Mouse (Mus musculus): ENCODE results near the gene Them4.
"Not testable (repeated sequence)": the region's sequence is repeated elsewhere in the genome, so short reads cannot be mapped to it uniquely, and the experiment has no call there.

The Them4 gene

DNA sequence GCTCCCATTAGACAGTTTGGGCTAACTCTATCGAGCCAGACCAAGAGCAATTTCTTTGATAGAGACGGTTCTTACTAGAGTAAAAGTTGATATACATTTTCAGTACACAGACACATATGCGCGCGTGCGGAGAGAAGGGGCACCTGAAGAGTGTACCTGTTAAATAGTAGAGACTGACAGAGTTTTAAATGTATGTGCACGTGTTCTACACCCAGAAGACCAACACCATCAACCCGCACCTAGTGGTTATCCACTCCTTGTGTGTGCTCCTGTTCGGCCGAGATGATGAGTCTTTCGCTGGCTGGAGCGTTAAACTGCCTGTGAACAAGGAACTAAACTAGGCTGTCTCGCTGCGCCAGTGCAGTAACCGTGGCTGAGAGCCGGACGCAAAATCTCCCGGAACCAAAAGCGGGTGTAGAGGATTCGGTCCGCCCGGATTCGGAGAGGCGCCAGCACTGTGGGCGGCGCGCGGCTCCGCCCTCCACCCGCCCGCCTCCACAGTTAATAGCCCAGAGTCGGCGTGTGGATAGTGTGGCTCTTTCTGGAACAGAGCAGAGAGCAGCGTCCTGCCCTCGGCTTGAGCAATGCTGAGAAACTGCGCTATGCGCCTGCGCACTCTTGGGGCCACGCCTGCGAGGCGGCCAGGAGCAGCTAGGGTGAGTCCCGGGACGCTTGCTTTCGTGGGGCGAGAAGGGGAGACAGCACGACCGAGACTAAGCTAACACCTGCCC is at the start of gene Them4:
Gene Them4, plus strand, starts transcription at position 457 of the 731 bp plus-strand sequence.
- DNase-seq, result peak; percentile 97

DNA sequence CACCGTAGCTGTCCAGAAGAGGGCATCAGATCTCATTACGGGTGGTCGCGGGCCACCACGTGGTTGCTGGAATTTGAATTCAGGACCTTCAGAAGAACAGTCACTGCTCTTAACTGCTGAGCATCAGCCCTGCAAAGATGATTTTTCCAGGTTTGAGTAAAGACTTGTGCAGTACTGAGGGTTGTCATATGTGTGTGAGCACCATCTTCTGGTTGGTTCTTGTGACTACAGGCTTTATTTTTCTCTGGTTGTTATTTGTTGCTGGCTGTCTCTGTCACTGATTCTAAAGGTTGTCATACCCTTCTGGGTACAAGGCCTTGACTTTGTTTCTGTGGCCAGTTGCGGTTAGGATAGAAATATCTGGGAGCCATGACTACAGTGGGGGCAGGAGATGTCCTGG is 49.3 kb upstream of the Them4 start:
- no peak for DNase-seq

DNA sequence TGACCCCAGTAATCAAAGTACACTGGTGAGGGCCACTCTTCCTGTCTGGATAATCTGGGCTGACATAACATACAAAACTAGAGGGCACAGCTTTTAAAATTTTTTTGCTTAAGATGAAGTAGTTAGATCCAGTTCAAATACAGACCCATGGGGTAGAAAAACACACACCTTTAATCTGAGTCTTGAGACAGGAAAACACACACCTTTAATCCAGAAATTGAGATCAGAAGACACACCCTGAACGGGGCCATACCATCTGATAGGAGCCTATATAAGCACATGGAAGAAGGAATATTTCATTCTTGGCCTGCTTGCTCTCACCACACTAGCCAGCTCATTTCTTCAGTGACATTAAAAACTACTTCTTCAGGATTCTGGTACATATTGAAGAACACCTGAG is 46.2 kb upstream of the Them4 start, which contains the start of gene Gm4778:
Gene Gm4778, plus strand, starts transcription at position 301 of the 400 bp plus-strand sequence.
- DNase-seq, result not testable (repeated sequence)

DNA sequence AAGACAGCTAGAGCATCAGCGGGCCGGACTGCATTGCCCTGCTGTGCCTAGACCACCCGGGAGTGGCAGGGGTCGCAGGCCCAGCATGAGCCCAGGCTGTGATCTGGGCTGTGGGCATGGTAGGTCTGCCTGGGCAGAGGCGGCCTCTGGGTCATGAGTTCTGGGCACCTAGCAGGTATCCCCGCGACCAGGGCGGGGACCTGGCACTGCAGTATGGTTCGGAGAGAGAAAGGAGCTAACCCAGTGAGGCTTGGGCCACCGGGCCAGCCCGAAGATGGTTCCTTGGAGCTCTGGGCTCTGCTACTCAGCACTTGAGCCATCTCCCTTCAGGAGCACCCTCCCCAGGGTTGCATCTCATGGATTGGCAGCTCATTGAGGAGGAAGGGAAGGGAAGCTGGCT is 33.9 kb upstream of the Them4 start:
- no peak for DNase-seq

DNA sequence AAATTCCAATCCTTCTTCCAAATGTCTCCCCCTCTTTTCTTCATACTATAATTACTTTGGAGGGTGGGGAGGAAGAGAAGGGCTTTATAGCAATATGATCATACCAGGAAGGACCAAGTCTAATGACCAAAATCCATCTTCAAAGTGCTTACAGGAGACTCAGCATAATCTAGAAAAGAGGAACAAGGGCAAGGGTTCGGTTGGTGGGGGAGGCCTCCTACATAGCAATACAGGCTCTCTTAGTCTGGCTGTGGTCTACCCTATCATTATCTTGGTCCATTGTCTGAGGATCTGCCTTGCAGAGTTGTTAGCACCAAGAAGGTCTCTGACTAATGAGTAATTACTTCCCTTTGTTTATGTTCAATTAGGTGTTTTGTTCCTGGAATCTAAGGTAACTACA is 4.4 kb upstream of the Them4 start:
- DNase-seq, result no peak

DNA sequence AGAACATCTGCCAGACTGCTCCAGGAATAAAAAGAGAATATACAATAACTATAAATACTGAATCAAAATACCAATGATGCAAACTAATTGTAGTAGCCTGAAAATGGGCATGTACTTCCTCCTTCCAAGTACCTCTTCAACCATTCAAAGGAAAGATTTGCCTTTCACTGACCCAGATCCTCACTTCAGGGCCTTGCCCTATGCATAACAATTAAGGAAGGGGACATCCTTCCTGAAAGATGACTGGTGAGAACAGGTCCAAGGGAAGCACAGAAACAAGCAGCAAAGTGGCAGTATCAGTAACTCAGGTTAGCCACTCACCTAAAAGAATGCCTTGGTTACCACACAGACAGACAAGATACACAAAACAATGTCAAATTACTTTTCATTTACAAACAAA is 2.9 kb upstream of the Them4 start:
- DNase-seq, result no peak

DNA sequence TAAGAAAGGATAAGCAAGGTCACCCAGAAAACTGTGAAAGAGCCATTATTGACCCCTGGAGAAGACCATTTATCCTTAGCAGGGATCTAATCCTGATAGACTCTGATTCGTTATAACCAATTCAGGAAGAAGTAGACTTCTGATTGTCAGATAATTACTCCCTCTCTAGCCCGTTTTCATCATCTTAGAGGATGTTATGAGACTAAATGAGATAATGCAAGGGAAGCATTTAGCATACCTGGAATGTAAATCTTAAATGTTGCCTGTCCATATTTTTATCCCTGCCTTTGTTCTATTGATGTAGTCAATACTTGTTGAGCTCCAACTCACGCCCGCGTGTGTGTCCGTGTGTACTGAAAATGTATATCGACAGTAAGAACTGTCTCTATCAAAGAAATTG is 602 bp downstream of the Them4 start:
- no peak for DNase-seq

DNA sequence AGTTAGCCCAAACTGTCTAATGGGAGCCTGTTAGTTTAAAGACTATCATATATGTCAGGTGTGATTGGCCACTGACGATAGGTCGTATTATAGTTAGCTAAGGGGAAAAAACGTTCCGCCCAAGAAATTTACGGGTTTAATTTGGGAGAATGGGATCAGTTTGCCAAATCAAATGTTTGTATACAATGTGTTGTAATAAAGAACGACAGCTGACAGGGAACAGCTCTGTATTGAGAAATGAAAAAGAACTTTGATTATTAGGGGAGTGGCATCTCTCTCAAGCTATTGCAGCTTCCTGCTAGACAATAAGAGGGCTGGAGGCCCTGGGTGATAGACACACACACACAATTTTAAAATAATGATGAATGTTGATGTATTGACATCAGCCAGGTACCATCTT is 1.0 kb downstream of the Them4 start:
- DNase-seq, result no peak

DNA sequence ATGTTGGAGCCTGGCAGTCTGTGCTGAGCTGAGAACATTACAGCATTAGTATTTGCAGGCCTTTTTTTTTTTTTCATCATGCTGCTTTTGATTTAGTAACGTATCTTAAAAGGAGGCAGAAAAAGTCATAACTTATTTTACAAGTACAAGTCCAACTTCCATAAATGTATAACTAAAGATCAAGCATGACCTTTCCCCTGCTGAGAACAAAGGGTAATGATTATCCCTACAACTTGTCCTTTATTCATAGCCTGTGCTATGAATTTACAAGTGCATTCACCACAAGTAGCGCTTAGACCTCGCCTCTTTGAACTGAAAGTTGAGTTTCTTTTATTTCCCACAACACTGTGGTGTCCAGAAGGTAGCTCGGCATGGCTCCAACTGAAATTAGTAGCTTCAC is 1.5 kb downstream of the Them4 start:
- no peak for DNase-seq

DNA sequence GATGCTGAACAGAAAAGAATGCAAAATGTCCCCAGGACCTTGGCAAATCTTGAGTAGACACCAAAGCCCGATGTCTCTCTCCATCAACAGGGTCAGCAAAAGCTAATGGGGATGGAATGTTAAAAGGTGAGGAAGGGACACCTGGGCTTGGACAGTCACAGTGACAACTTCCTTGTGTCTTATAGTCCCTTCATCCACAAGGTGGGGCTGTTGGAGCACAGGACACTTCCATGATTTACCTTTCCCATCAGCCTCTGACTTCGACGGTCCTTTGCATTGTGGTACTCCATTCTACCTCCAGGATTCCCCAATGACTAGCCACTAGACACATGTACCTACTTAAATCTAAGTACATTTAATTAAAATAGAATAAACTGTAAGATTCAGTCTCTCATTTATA is 18.8 kb downstream of the Them4 start:
- DNase-seq, result peak; percentile 17

DNA sequence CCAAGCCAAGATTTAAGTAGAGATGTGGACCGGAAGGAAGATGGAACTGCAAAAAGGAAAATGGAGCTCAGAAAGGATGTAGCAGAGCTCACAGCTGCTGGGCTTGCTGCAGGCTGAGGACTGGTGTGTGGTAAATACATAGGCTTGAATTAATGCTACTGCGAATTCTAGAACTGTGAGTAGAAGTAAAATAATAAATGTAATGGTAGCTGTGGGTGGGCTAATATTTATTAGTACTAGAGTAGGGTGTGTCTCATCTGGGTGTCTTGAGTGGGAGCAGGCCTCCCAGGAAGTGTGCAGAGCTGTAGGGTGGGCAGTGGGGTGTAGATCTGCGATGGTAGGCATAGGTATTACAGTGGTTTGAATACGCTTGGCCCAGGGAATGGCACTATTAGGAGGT is 24.6 kb downstream of the Them4 start:
- no peak for DNase-seq

DNA sequence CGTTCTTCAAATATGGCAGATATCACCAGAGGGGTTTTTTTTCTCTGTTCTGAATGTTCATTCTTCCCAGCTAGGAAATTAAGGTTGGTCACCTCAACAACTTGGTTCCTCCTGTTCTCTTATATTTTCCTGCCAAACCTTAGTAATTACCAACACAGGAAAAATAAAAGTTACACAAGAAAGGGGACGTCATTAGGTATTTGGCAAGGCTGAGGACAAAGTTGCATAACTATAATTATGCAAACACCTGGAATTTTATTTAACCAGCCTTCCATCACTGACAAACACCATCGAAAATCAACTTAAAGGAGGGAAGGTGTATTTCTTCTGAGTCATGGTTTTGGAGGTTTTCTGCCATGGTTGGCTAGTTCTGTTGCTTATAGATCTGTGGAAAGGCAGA is 28.6 kb downstream of the Them4 start:
- no peak for DNase-seq

DNA sequence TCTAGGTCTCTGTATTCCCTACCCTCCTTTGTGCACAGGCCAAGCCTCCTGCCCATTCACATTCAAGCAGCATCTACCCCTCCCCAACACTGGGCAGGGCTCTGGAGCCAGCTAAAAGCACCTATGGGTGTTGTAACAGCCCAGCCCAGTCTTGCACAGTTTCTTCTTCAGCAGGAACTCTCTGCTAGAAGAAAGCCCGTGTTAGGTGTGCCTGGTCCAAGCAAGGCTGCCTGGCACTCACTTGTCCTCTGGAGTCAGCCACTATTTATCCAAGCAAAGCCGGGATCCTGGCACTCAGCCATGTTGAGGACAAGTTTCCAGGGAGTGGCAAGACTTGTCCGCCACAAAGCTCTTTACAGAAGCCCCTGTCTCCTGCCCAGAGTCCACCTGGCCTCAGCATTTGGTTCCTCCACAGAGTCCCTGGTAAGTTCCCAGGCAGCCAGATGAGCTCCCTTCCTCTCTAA is 32.1 kb downstream of the Them4 start, which contains the start of gene Them5:
Gene Them5, plus strand, starts transcription at position 141 of the 464 bp plus-strand sequence.
- peak; percentile 42 for DNase-seq

DNA sequence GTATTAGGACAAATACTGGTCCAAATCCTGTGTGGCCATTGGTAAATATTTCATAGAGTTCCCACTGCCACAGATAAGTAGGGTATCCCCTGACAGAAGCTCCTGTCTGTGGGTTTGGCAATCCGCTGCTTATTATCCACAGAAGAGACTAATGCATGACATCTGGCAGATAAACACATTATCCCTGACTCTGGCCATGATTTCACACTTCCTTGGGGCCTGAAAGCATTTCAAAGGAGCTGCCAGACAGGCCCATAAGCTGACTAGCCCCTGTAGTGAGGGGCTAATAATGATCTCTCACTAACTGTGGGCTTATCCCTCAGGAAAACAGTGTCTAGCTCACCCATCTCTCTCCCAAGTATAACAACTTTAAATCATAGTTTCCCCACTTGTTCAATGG is 32.7 kb downstream of the Them4 start:
- no peak for DNase-seq

DNA sequence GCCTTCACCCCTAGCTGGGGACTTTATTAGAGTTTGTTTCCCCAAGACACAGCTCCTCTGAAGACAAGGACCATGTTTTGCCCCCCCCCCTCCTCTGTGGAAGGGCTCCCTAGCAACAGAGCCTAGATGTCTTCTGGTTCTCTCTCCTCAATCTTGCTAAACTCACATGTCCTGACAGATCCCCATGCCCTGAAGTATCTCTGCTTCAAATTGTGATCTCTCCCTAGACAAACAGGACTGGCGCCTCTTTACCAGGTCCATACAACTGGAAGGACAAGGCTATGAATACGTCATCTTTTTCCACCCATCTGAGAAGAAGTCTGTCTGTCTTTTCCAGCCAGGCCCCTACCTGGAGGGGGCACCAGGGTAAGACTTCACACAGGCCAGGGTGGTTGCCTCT is 34.3 kb downstream of the Them4 start:
- no peak for DNase-seq

DNA sequence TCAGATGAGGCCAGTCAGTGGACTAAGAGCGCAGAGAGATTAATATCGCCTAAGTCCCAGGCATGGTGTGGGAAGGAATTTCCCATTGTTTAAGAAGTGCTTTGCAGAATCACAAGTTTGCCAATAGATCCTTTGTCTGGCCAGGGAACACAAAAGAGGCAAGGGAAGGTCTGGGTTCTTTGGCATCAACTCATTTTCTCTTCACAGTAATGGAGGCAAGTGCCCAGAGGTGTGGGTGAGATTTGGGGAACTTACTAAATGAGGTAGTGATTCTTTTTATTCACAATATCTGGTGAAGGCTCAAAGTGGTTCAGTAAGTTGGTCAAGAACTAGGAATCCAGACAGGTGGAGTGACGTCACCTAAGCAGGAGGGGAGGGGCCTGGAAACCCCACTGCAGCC is 35.0 kb downstream of the Them4 start:
- DNase-seq, result no peak

DNA sequence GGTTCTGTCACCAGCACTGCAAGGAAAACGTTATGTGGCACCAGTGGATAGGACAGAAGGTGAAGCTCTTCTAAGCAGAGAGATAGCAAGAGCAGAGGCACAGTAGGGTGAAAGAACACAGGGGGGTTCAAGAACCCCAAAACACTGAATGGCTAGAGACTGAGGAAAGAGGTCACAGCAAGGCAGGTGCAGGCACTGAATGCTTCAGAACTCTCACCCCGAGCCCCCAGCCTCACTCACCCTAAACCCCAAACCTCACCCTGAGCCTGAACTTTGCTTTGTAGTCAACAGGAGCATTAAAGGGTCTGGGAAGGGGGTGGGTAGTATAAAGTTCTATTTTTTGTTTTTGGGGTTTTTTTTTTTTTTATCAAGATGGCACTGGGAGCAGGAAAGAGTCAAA is 38.3 kb downstream of the Them4 start:
- DNase-seq, result no peak

DNA sequence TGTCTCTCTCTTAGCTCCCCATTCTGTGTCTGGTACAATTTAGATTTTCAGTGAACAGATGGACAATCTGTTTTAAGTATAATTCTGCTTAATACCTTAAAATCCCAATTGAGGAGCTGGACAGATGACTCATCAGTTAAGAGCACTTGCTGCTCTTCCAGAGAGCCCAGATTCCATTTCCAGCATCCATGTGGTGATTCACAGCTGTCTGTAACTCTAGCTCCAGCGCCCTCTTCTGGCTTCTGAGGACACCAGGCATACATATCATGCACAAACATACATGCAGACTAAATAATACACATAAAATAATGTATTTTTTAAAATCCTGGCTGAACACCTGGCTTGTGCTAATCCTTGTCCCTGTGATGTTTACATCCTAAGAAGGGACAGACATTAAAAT is 50.9 kb downstream of the Them4 start:
- DNase-seq, result peak; percentile 30

DNA sequence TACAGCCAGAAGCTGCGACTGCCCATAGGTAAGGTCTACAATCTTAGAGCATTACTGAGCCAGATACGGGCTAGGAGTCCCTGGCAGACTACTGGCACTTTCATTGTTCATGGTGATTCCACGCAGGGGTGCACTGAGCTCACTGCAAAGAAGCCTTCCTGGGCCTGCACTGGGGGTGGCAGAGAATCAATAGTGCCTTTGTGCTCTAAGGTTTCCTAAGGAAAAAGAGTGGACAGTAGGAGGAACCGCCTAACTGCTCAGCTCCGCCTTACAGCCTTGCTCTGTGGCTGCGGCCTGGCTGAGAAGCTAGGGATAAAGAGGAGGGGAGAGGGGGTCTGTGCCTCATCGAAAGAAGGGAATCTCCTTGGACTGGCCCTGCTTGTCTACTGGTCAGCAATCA is 52.2 kb downstream of the Them4 start, which contains the start of gene C2cd4d:
Gene C2cd4d, plus strand, starts transcription at position 301 of the 400 bp plus-strand sequence.
- DNase-seq, result no peak

DNA sequence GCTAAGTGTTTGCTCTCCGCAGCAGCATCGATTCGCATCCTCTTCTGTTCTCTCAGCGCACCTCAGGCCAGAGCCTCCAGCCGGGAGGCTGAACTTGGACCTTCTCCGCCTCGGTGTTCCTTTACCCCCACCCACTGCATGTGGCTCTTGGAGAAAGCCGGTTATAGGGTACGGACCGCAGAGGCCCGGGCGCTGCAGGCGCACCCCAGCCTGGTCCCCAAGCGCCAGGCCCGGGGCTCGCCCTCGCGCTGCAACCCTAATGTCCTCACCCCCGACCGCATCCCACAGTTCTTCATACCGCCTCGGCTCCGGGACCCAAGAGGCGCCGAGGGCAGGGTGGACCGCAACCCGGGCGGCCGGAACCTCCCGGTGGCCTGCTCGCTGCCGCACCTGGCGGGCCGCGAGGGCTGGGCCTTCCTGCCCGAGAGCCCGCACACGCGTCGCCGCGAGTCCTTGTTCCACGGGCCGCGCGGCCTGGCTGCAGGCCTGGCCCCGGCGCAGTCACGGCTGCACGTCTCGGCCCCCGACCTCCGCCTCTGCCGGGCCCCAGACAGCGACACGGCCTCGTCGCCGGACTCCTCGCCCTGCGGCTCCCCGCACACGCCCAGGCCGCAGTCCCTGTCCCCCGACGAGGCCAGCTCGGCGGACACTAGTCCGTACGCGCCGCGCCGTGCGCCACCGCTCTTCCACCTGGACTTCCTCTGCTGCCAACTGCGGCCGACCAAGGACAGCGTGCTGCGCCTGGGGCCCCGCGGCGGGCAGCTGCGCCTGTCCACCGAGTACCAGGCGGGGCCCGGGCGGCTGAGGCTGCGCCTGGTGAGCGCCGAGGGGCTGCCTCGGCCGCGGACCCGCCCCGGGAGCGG is 53.6 kb downstream of the Them4 start:
- DNase-seq, result peak; percentile 61

DNA sequence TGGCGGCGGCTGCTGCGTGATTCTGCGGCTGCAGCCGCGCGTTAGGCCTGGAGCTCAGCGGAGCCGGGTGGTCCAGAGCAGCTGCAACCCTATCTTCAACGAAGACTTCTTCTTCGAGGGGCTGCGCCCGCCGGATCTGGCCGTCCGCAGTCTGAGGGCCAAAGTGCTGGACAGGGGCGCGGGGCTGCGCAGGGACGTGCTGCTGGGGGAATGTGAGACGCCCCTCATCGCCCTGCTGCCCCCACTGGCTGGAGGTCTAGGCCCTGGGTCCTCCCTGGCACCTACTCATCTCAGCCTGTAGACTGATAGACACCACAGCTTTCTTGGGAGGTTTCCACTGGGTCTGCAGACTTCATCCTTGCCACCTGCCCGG is 54.3 kb downstream of the Them4 start:
- DNase-seq, result no peak

DNA sequence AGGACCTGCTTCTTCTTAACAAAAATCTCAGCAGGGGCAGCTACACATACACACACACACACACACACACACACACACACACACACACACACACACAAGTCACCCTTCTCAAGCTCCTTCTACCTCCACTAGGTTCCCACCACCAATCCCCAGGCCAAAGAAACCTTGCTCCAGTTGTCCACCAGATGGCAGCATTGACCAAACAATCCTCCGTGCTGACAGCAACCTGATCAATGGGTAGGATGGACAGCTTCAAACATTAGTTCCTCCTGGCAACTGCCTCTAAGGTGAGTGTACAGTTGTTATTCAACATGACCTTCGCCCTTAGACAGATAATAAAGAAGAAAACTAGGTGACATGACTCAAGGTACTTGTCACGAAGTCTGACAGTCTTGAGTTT is 56.9 kb downstream of the Them4 start:
- DNase-seq, result peak; percentile 81

DNA sequence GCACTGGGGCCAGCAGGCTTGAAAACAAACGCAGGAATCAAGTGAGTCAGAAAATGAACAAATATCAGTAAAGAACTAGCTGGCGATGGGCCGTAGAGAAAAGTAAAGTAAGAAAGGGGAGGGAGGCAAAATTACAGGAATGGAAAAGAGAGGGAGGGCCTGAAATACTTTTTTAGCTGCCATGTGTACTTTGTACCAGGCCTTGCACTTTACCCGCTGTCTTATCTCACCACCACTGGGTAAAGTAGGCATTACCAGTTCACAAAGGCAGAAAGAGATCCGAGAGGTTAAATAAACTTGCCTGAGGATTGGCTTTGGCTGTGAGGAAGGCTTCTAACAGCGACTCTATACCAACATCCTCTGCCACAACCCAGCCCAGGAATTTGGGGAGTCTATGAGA is 57.6 kb downstream of the Them4 start:
- no peak for DNase-seq

DNA sequence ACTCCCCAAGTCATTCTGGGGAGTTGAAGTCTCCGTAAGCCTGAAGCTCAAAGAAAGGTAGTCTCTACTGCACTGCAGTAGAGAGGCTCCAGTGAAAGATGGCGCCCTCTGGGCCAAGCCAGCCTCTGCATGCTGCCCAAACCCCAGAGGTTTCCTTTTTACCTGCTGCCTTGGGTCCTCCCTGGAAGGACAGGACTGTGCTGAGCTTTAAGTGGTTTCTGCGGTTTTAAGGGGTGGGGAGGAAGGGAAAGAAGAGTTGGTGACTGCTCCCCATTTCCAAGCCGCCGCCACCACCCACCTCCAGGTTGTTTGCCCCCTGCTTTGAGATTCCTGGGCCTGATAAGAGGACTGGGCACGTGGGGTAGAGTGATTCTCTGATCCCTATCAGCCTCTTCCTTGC is 58.7 kb downstream of the Them4 start:
- DNase-seq, result no peak

All from kidney, postnatal 10 days (tissue).